Mouse (Mus musculus) testis, adult 10 weeks (tissue): ENCODE data around the gene Cers2. TPM values are rescaled to one million over a fixed set of nuclear protein-coding genes. Genes with fewer than 3 reads are reported as not detected.

ENCODE experiments used
- polyA plus RNA-seq: library from polyadenylated mRNA; stranded (reverse); fragments of 350-450 nt; fragmentation: Illumina TruSeq; extraction: RNeasy Lipid Tissue Mini Kit (QIAGEN cat#74804); gene quantifications from one replicate; pipeline ENCODE4 v1.2.3, GENCODE M21; 2014; ENCODE audit warnings: low read depth, low replicate concordance

The Cers2 gene
- 30.2 TPM for polyA plus RNA-seq

GRCm38 (mm10) chr3:95314486-95315093 lies at the start of gene Cers2:
Cers2 (plus strand) TSS chr3:95314791.

GRCm38 (mm10) chr3:95281216-95282126 lies 33.1 kb upstream of the Cers2 start, which contains the start of the genes Mindy1 and Prune1:
Mindy1 (plus strand) TSS chr3:95281345.
Prune1 (minus strand) TSS chr3:95282076.

GRCm38 (mm10) chr3:95307100-95307499 lies 7.5 kb upstream of the Cers2 start, which contains the start of gene Anxa9:
Anxa9 (minus strand) TSS chr3:95307176.

GRCm38 (mm10) chr3:95356701-95357449 lies 42.3 kb downstream of the Cers2 start, which contains the start of gene Setdb1:
Setdb1 (minus strand) TSS chr3:95357202.

Other genes with a start within 250 kb of the Cers2 start
- gene Pip5k1a, start 207.9 kb upstream of the Cers2 start, polyA plus RNA-seq = 13.8 TPM
- 6.2 TPM for gene Vps72, start 203.8 kb upstream of the Cers2 start, polyA plus RNA-seq
- gene Tmod4, start 190.3 kb upstream of the Cers2 start, polyA plus RNA-seq = 4.3 TPM
- gene Scnm1, start 180.8 kb upstream of the Cers2 start, polyA plus RNA-seq = 18.9 TPM
- 2.3 TPM for gene Lysmd1, start 180.7 kb upstream of the Cers2 start, polyA plus RNA-seq
- gene Tnfaip8l2, start 172.4 kb upstream of the Cers2 start, polyA plus RNA-seq = not detected
- 1.3 TPM for gene Sema6c, start 154.3 kb upstream of the Cers2 start, polyA plus RNA-seq
- gene Gabpb2, start 96.9 kb upstream of the Cers2 start, polyA plus RNA-seq = 11.1 TPM
- 17.4 TPM for gene Cdc42se1, start 86.1 kb upstream of the Cers2 start, polyA plus RNA-seq
- gene Mllt11, start 82.6 kb upstream of the Cers2 start, polyA plus RNA-seq = 185 TPM
- gene Gm128, start 73.2 kb upstream of the Cers2 start, polyA plus RNA-seq = 57.5 TPM
- 0.28 TPM for gene Bnipl, start 63.6 kb upstream of the Cers2 start, polyA plus RNA-seq
- gene Mindy1, start 33.4 kb upstream of the Cers2 start, polyA plus RNA-seq = 45.4 TPM
- gene Prune1, start 32.7 kb upstream of the Cers2 start, polyA plus RNA-seq = 8.2 TPM
- 3.2 TPM for gene Anxa9, start 7.6 kb upstream of the Cers2 start, polyA plus RNA-seq
- gene Setdb1, start 42.4 kb downstream of the Cers2 start, polyA plus RNA-seq = 35.8 TPM
- gene 4930558C23Rik, start 88.0 kb downstream of the Cers2 start, polyA plus RNA-seq = 414 TPM
- gene Arnt, start 119.6 kb downstream of the Cers2 start, polyA plus RNA-seq = 18.7 TPM
- 1.9 TPM for gene Ctsk, start 184.5 kb downstream of the Cers2 start, polyA plus RNA-seq
- gene Ctss, start 212.0 kb downstream of the Cers2 start, polyA plus RNA-seq = 10.9 TPM
- gene Hormad1, start 244.9 kb downstream of the Cers2 start, polyA plus RNA-seq = 649 TPM